Mouse (Mus musculus): ENCODE measurements at regions not wholly inside any gene's neighbourhood (a gene's known extent, or its start where the extent isn't known, plus 50 kb on each side); places are given as distances from the start of the nearest gene placed in this dataset.
A peak's percentile ranks its signal among the peaks of the same experiment; 100 is the strongest.

DNA sequence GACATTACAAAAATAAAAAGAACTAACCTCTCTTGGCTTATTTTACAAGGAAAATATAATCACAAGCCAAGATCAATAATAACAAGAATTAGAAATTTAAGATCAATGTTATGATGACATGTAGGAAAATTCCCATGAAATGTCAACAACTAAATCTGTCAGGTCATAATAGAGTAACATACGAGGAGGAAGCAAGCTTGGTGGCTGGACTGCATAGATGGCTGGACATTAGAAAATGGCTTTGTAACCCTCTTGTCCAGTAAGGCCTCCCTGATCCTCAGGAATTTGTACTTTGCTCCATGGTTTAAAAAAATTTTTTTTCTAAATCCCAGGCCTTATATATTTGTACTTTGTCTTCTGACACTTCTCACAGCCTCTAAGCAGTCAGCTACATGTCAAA is 132.7 kb upstream of the Aoah start:
- ATAC-seq (replicated peaks; ENCODE audit: poor library complexity, severe bottlenecking) = no peak

DNA sequence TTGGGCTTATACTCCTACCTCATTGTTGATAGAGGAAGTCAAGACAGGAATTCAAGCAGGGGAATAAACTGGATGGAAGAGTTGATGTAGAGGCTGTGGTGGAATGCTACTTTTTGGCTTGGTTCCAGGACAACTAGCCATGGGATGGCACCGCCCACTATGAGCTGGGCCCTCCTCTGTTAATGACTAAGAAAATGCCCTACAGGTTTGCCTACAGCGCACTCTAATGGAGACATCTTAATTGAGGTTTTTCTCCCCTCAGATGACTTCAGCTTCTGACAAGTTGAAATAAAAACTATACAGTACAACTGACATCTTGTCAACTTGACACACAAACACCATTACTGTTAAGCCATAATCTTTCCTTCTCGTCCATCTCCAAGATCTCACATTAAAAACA is 115.2 kb upstream of the Aoah start:
- no peak for ATAC-seq (replicated peaks; ENCODE audit: poor library complexity, severe bottlenecking)

DNA sequence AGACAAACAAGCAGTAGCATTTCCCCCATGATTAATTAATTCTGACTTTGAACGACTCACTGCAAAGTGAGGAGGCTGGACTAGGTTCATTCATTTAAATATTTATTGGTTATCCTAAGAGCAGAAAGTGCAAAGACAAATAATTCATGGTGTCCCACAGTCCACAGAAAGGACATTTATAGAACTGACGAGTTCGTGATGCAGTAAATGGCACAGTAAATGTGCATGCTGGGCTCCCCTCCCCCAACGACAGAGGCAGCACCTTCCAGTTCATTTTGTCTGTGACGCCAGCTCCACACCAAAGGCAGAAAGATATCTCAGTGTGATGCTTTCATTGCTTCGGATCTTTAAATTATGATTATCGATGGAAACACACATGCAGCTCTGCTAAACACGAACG is 107.0 kb upstream of the Aoah start:
- no peak for ATAC-seq (replicated peaks; ENCODE audit: poor library complexity, severe bottlenecking)

DNA sequence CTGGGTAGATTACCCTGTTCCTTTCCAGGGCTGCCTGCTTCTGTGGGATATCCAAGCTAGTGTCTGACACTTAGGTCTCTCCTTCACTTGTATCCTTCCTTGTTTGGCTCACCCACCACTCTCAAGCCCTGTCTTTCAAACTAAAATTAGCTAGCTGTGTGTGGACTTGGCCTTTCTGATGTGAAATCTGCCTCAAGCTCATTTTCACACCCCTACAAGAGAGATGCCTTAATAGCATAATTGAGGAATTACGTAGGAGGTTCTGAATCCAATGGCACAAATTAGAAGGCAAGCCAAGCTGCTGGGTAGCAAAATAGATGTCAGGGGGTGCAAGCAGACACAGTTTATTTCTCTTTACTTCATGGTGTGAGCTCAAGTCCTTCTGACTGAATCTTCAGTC is 106.5 kb upstream of the Aoah start:
- no peak for ATAC-seq (replicated peaks; ENCODE audit: poor library complexity, severe bottlenecking)

DNA sequence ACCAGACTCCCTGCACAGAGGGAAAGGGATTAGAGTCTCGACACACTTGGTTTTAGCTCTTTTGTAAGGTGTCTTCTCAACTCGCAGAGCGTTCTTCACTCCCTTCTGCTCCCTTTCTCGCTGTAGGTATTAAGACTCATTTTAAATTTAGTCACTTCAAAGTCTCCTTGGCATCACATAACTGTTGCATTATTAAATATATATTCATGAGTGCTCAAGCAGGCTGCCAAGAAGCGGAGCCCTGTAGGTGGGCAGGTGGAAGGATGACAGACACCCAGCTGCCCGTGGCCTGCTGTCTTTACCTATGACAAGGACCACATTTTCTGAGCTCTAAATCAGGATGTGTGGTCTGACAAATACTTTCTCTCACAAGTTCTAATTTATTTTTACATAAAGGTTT is 82.4 kb upstream of the Aoah start:
- ATAC-seq (replicated peaks; ENCODE audit: poor library complexity, severe bottlenecking) = no peak

DNA sequence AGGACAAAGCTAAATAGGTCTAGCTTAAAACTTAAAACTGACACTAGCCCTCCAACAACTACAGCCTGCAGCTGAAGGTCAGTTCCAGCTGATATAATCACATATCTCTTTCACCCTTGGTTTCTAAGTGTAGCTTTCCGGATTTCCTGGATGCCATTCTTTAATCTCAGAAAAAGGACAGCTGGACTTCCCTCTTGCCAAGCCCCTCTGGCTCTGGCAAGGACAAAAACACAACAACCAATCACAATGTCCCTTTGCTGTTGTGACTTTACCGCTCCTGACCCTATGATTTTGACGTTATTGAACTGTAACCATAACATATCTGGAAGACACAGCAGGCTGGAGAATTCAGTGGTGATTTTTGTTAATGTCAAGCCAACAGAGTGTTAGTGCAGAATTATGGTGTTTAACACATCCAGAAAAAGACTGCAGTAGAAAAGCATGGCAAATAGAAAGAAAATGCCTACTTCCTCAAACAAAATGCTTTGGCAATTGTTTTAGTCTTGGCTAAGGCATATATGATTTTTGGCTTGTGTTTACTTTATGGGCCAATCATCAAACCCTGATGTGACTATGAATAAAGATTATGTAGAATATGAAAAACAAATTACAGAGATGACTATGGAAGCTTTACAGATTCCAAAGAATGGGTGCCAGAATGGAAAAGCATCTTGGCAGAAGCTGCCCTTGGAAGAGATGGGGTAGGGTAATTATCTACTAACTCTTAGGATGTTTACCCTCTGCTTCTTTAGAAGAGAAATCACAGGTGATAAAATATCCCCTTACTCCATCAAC is 70.4 kb upstream of the Aoah start:
- no peak; the same call in 1 of the 2 replicates for ATAC-seq (replicated peaks; ENCODE audit: poor library complexity, severe bottlenecking)

DNA sequence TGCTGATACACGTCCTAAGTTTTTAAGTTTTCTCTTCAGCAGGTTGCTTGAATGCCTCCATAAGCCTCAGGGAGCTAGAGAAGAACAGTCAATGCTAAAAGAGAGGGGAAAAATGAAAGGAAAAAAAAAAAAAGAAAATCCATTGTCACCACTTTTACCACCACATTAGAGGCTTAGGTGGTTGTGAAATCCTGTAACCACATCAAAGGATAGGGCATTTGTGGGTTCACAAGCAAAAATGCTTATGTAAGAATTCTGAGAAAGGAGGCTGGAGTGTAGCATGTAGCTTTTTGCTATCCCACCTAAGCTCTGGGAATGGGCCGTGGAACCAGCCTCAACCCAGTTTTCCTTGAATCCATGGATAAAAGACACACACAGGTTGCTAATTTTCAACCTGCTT is 69.5 kb upstream of the Aoah start:
- ATAC-seq (replicated peaks; ENCODE audit: poor library complexity, severe bottlenecking) = peak; percentile 69

DNA sequence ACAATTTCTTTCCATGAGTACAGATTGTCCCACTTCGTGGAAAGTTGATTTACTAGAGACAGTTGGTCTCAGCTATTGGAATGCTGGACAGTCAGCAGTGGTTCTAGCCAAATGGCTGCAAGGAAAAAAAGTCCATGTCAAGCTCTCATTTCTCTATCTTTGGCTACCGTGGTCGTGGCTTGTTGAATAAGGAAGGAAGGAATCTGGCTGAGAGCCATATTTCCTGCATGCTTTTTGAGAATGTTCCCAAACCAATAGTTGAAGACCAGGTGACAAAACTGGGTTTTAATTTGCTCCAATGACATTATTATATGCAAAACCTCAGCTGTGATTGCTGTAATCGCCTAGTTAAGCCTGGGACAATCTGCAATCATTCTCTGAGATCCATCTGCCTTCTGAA is 68.4 kb upstream of the Aoah start:
- no peak for ATAC-seq (replicated peaks; ENCODE audit: poor library complexity, severe bottlenecking)

DNA sequence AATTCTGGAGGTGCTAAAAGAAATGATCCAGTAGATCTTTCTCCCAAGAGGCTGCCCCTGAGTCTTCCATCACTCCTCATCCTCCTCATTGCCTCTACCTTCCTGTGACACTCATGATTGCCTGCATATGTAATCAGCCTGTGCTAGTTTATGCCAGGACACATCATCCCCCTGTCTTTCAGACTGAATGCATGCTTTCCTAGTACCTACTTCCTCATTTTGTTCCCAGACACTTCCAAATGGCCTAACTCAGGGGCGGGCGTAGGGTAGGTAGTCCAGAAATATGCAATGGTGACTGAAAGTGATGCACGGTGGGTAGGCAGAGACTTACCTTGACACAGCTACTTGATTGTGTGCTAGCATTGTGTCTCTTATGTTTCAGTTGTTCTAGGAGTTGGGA is 65.8 kb upstream of the Aoah start:
- peak; percentile 90 for ATAC-seq (replicated peaks; ENCODE audit: poor library complexity, severe bottlenecking)

DNA sequence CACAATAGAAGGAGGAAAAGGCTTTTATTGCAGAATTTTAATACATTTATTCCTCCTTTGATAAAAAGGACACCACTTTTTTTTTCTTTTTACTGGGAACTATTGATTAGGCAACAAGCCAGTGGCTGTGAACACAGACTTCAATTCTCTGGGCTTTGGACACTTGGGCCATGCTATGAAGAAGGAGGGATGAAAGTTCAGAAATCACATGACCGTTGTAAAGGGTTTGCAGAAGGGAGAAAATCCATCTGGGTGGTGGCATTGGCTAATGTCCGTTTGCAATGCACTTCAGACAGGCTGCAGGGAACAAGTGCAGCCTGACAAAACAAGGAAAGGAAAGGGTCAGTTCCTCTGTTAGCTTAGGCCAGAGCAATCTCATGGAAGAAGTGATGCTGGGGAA is 60.9 kb upstream of the Aoah start:
- ATAC-seq (replicated peaks; ENCODE audit: poor library complexity, severe bottlenecking) = no peak

DNA sequence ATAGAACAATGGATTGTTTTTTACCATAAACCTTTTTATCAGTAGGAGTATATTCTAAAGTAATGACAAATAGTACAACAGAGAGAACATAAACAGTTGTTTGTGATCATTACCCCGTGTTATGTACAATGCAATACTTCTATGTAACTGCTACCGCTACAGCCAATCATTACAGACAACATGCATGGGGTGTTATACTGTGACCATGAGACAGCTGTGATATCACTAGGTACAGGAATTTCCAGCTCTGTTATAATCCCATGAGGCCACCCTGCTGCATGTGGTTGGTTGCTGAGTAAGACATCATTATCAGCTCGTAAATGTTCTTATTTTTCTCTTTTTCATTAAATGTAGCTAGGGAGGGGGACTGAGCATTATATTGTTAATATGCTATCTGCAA is 59.6 kb upstream of the Aoah start:
- no peak for ATAC-seq (replicated peaks; ENCODE audit: poor library complexity, severe bottlenecking)

DNA sequence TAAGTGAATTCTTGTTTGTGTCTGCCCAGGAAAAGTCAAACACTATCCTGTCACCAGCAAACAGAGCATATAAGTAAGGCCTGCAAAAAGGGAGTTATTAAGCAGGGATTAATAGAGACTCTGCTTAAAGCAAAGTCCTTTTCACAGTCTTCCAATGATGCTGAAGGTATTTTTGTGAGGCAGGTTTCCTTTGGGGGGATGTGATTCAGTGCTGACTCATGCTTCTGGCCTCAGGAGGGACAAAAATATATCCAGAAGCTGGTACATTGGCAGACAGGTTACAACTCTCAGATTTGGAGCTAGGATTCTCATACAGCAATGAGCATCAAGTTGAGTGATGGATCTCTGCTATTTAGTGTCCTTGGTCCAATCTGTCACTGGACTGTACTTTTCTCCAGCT is 57.3 kb upstream of the Aoah start:
- ATAC-seq (replicated peaks; ENCODE audit: poor library complexity, severe bottlenecking) = no peak
